Mouse (Mus musculus) cerebellum, adult (tissue): ENCODE measurements around the gene Hoxd12.

Experiments
- ATAC-seq: cut with Nextera tagmentation; 2 replicates; pipeline ENCODE4 v1.9.2; 2017; ENCODE audit warnings: mild to moderate bottlenecking, moderate library complexity, mixed read lengths; ENCODE audit not compliant: insufficient number of reproducible peaks, low FRiP score, low TSS enrichment

Hoxd12 gene

GRCm38 (mm10) chr2:74674881-74675665 is at the start of gene Hoxd12:
Hoxd12 (plus strand) TSS chr2:74675013.
- ATAC-seq = no peak

- no peak for ATAC-seq
These were observed 39.4 kb upstream of the Hoxd12 start for GRCm38 (mm10) chr2:74635412-74635811.

- no peak for ATAC-seq
These were observed 32.4 kb upstream of the Hoxd12 start for GRCm38 (mm10) chr2:74642431-74642830.

- ATAC-seq = no peak
These were observed 29.2 kb upstream of the Hoxd12 start for GRCm38 (mm10) chr2:74645631-74646030.

GRCm38 (mm10) chr2:74647082-74647864 is 27.5 kb upstream of the Hoxd12 start:
- ATAC-seq = no peak

- no peak for ATAC-seq
These were observed 21.8 kb upstream of the Hoxd12 start for GRCm38 (mm10) chr2:74652996-74653340.

GRCm38 (mm10) chr2:74653781-74654535 is 20.9 kb upstream of the Hoxd12 start:
- no peak for ATAC-seq

- ATAC-seq = no peak
These were observed 19.9 kb upstream of the Hoxd12 start for GRCm38 (mm10) chr2:74654743-74655419.

GRCm38 (mm10) chr2:74655420-74655781 is 19.4 kb upstream of the Hoxd12 start:
- no peak for ATAC-seq

GRCm38 (mm10) chr2:74655821-74656631 is 18.8 kb upstream of the Hoxd12 start:
- no peak for ATAC-seq

- no peak for ATAC-seq
These were observed 18.2 kb upstream of the Hoxd12 start for GRCm38 (mm10) chr2:74656632-74657021.

- no peak for ATAC-seq
These were observed 17.4 kb upstream of the Hoxd12 start for GRCm38 (mm10) chr2:74657251-74658023.

GRCm38 (mm10) chr2:74658024-74658666 is 16.7 kb upstream of the Hoxd12 start:
- ATAC-seq = no peak

- ATAC-seq = no peak
These were observed 16.0 kb upstream of the Hoxd12 start for GRCm38 (mm10) chr2:74658667-74659371.

- ATAC-seq = no peak
These were observed 15.3 kb upstream of the Hoxd12 start, which contains the start of gene Evx2 for GRCm38 (mm10) chr2:74659507-74660005. Evx2 (minus strand) TSS chr2:74659557.

- no peak for ATAC-seq
These were observed 14.1 kb upstream of the Hoxd12 start for GRCm38 (mm10) chr2:74660421-74661375.
